Mouse (Mus musculus): ENCODE data around the gene Scamp5. TPM values are rescaled to one million over a fixed set of nuclear protein-coding genes. Genes with fewer than 3 reads are reported as not detected.
"Not testable (repeated sequence)": the region's sequence is repeated elsewhere in the genome, so short reads cannot be mapped to it uniquely, and the experiment has no call there.

Gene Scamp5
- polyA plus RNA-seq, 1 experiment from 2014 or later, result 98.9 TPM

DNA sequence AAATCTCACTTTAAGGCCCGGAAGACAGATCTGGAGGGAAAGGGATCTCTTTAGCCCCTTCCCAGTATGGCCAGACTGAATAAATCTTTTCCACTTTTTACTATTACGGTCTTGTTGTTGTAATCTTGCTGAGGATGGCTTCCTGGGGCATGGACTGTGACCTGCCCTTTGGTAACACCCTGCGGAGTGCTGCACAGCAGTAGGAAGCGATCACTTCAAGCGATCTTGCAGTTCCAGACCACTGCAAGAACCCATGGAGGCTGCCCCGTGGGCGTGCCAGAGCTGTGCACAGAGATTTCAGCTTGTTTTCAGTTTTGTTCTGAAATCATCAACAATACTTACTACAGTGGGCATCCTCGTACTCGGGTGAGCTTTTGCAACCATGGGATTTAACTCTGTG, 36.7 kb downstream of the Scamp5 start:
- Histone ChIP-seq H3K9me3 (ENCODE audit: control insufficient read depth, low read length) (no peaks in the 10 kb centered on the region), H3K27ac (replicated peaks; ENCODE audit: low read depth, low read length) (peak overlapping the region; percentile 45; the same call in 1 of the 2 replicates), H3K27me3 (ENCODE audit: control insufficient read depth, insufficient read depth, low read length) (no peaks in the 10 kb centered on the region), H3K36me3 (ENCODE audit: control insufficient read depth, insufficient read depth, low read length) (no peaks in the 10 kb centered on the region), H3K9ac (replicated peaks; ENCODE audit: low read length) (no peak overlapping the region), H3K4me2 (ENCODE audit: low read length) (no peak overlapping the region), H3K4me3 (replicated peaks; ENCODE audit: low read depth, low read length) (no peak overlapping the region), H3K4me1 (ENCODE audit: control insufficient read depth, insufficient read depth, low read length) (peaks cover 21% of the 10 kb centered on the region)
- 9% methylated on average over 9 of the region's 9 CpGs for WGBS
- ATAC-seq (ENCODE audit: low FRiP score, low TSS enrichment) (no peak), DNase-seq (peak; percentile 30)

GRCm38 (mm10) chr9:57428391-57428790, 39.5 kb downstream of the Scamp5 start:
- Histone ChIP-seq H3K4me2 (ENCODE audit: low read length) (no peak overlapping the region), H3K36me3 (ENCODE audit: control insufficient read depth, insufficient read depth, low read length) (no peaks in the 10 kb centered on the region), H3K4me1 (ENCODE audit: control insufficient read depth, insufficient read depth, low read length) (peaks cover 21% of the 10 kb centered on the region), H3K4me3 (replicated peaks; ENCODE audit: low read depth, low read length) (no peak overlapping the region), H3K9ac (replicated peaks; ENCODE audit: low read length) (no peak overlapping the region), H3K27me3 (ENCODE audit: control insufficient read depth, insufficient read depth, low read length) (no peaks in the 10 kb centered on the region), H3K9me3 (ENCODE audit: control insufficient read depth, low read length) (no peaks in the 10 kb centered on the region), H3K27ac (replicated peaks; ENCODE audit: low read depth, low read length) (no peak overlapping the region)
- no peak for ATAC-seq (ENCODE audit: low FRiP score, low TSS enrichment)
- WGBS, result 43% methylated on average over 4 of the region's 4 CpGs
- no peak for DNase-seq

DNA sequence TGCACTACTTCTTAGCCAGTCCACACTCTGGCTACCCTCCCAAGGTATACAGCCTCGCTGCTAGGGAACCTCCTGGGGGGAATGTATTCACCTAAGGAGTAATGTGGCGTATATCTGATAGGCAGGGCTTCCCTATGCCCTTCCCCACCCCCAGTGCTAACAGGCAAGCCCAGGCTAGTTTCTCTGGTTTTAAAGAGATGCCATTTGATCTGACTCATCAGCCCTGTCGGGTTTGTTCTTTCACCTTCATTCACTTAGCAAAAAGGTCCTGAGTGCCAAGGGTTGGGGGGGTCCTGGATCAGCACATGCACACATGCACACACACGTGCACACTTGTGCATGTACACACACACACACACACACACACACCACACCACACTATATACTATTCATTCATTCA, 39.9 kb downstream of the Scamp5 start:
- ATAC-seq (ENCODE audit: low FRiP score, low TSS enrichment) (no peak), DNase-seq (no peak)
- Histone ChIP-seq H3K9me3 (ENCODE audit: control insufficient read depth, low read length) (no peaks in the 10 kb centered on the region), H3K4me1 (ENCODE audit: control insufficient read depth, insufficient read depth, low read length) (peaks cover 18% of the 10 kb centered on the region), H3K36me3 (ENCODE audit: control insufficient read depth, insufficient read depth, low read length) (no peaks in the 10 kb centered on the region), H3K4me2 (ENCODE audit: low read length) (no peak overlapping the region), H3K4me3 (replicated peaks; ENCODE audit: low read depth, low read length) (no peak overlapping the region), H3K9ac (replicated peaks; ENCODE audit: low read length) (no peak overlapping the region), H3K27me3 (ENCODE audit: control insufficient read depth, insufficient read depth, low read length) (no peaks in the 10 kb centered on the region), H3K27ac (replicated peaks; ENCODE audit: low read depth, low read length) (no peak overlapping the region)
- WGBS, result 59% methylated on average over 4 of the region's 4 CpGs

GRCm38 (mm10) chr9:57427123-57427522, 40.7 kb downstream of the Scamp5 start:
- peaks cover 17% of the 10 kb centered on the region for H3K4me1 ChIP-seq (ENCODE audit: control insufficient read depth, insufficient read depth, low read length)
- H3K4me2 ChIP-seq (ENCODE audit: low read length); H3K9ac ChIP-seq (replicated peaks; ENCODE audit: low read length); H3K27ac ChIP-seq (replicated peaks; ENCODE audit: low read depth, low read length); H3K9me3 ChIP-seq (ENCODE audit: control insufficient read depth, low read length); H3K4me3 ChIP-seq (replicated peaks; ENCODE audit: low read depth, low read length); H3K36me3 ChIP-seq (ENCODE audit: control insufficient read depth, insufficient read depth, low read length); ATAC-seq (ENCODE audit: low FRiP score, low TSS enrichment); DNase-seq; H3K27me3 ChIP-seq (ENCODE audit: control insufficient read depth, insufficient read depth, low read length): not testable (repeated sequence)
- 86% methylated on average over 4 of the region's 4 CpGs for WGBS

DNA sequence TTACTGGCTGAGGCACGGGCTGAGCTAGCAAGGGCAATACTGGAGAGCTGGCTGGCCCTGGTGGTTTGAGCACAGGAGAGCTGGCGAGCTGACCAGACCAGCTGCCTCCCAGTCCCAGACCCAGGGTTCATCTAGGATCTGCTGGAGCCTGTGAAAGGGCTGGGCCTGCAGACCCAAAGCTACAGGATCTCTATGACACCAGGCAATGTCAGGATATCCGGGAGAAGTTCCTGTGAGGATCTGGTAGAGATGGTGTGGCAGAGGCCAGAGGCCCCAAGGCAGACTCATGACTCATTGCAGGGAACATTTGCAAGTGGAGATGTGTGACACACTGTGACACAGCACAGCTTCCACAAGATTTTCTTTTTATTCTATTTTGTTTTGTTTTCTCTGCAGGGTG, 42.7 kb downstream of the Scamp5 start:
- Histone ChIP-seq H3K9me3 (ENCODE audit: control insufficient read depth, low read length) (no peaks in the 10 kb centered on the region), H3K27ac (replicated peaks; ENCODE audit: low read depth, low read length) (no peak overlapping the region), H3K27me3 (ENCODE audit: control insufficient read depth, insufficient read depth, low read length) (no peaks in the 10 kb centered on the region), H3K9ac (replicated peaks; ENCODE audit: low read length) (no peak overlapping the region), H3K36me3 (ENCODE audit: control insufficient read depth, insufficient read depth, low read length) (no peaks in the 10 kb centered on the region), H3K4me2 (ENCODE audit: low read length) (no peak overlapping the region), H3K4me1 (ENCODE audit: control insufficient read depth, insufficient read depth, low read length) (peaks cover 6% of the 10 kb centered on the region), H3K4me3 (replicated peaks; ENCODE audit: low read depth, low read length) (no peak overlapping the region)
- 76% methylated on average over 3 of the region's 3 CpGs for WGBS
- DNase-seq (no peak), ATAC-seq (ENCODE audit: low FRiP score, low TSS enrichment) (no peak)

GRCm38 (mm10) chr9:57424066-57424465, 43.8 kb downstream of the Scamp5 start:
- H3K4me2 ChIP-seq (ENCODE audit: low read length), result no peak overlapping the region
- H3K9ac ChIP-seq (replicated peaks; ENCODE audit: low read length), result no peak overlapping the region
- no peaks in the 10 kb centered on the region for H3K9me3 ChIP-seq (ENCODE audit: control insufficient read depth, low read length)
- peaks cover 6% of the 10 kb centered on the region for H3K4me1 ChIP-seq (ENCODE audit: control insufficient read depth, insufficient read depth, low read length)
- DNase-seq (no peak), ATAC-seq (ENCODE audit: low FRiP score, low TSS enrichment) (no peak)
- WGBS, result 80% methylated on average over 6 of the region's 6 CpGs
- no peak overlapping the region for H3K27ac ChIP-seq (replicated peaks; ENCODE audit: low read depth, low read length)
- H3K36me3 ChIP-seq (ENCODE audit: control insufficient read depth, insufficient read depth, low read length), result 0 out of 2 replicates have a peak, but pooled peaks cover 2% of the 10 kb centered on the region
- no peaks in the 10 kb centered on the region for H3K27me3 ChIP-seq (ENCODE audit: control insufficient read depth, insufficient read depth, low read length)
- H3K4me3 ChIP-seq (replicated peaks; ENCODE audit: low read depth, low read length), result no peak overlapping the region

DNA sequence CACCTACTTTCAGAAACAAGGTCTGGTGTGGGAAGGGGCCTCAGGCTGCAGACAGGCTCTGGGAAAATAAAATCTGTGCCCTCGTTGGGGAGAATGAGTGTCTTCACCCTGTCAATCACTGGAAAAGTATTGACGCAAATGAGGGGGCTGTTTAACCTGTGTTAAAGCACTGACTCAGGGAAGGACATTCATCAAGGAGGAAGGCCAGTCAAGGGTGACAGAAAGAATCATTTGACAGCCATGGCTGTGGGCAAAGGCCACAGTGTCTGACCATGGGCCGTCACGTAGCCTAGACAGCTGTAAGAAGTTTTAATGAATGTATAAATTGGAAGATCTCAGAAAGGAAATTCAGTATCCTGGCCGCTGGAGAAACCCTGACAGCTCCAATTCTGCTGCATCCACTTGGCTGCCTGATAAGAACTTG, 46.2 kb downstream of the Scamp5 start:
- no peak overlapping the region for H3K27ac ChIP-seq (replicated peaks; ENCODE audit: low read depth, low read length)
- 0 out of 2 replicates have a peak, but pooled peaks cover 4% of the 10 kb centered on the region for H3K36me3 ChIP-seq (ENCODE audit: control insufficient read depth, insufficient read depth, low read length)
- no peak for DNase-seq
- ATAC-seq (ENCODE audit: low FRiP score, low TSS enrichment), result no peak
- no peak overlapping the region for H3K4me3 ChIP-seq (replicated peaks; ENCODE audit: low read depth, low read length)
- no peak overlapping the region for H3K4me2 ChIP-seq (ENCODE audit: low read length)
- 66% methylated on average over 5 of the region's 5 CpGs for WGBS
- no peaks in the 10 kb centered on the region for H3K27me3 ChIP-seq (ENCODE audit: control insufficient read depth, insufficient read depth, low read length)
- no peak overlapping the region for H3K9ac ChIP-seq (replicated peaks; ENCODE audit: low read length)
- no peaks in the 10 kb centered on the region for H3K4me1 ChIP-seq (ENCODE audit: control insufficient read depth, insufficient read depth, low read length)
- no peaks in the 10 kb centered on the region for H3K9me3 ChIP-seq (ENCODE audit: control insufficient read depth, low read length)

- H3K4me2 ChIP-seq (ENCODE audit: low read length), result no peak overlapping the region
- 0 out of 2 replicates have a peak, but pooled peaks cover 4% of the 10 kb centered on the region for H3K36me3 ChIP-seq (ENCODE audit: control insufficient read depth, insufficient read depth, low read length)
- H3K9ac ChIP-seq (replicated peaks; ENCODE audit: low read length), result no peak overlapping the region
- H3K4me3 ChIP-seq (replicated peaks; ENCODE audit: low read depth, low read length), result no peak overlapping the region
- no peak for DNase-seq
- 90% methylated on average over 9 of the region's 9 CpGs for WGBS
- 0 out of 2 replicates have a peak overlapping the region, but pooled peaks have one; percentile 26 for H3K27ac ChIP-seq (replicated peaks; ENCODE audit: low read depth, low read length)
- H3K9me3 ChIP-seq (ENCODE audit: control insufficient read depth, low read length), result no peaks in the 10 kb centered on the region
- no peaks in the 10 kb centered on the region for H3K4me1 ChIP-seq (ENCODE audit: control insufficient read depth, insufficient read depth, low read length)
- no peaks in the 10 kb centered on the region for H3K27me3 ChIP-seq (ENCODE audit: control insufficient read depth, insufficient read depth, low read length)
- ATAC-seq (ENCODE audit: low FRiP score, low TSS enrichment), result no peak
These were observed 46.7 kb downstream of the Scamp5 start for GRCm38 (mm10) chr9:57421121-57421571.

DNA sequence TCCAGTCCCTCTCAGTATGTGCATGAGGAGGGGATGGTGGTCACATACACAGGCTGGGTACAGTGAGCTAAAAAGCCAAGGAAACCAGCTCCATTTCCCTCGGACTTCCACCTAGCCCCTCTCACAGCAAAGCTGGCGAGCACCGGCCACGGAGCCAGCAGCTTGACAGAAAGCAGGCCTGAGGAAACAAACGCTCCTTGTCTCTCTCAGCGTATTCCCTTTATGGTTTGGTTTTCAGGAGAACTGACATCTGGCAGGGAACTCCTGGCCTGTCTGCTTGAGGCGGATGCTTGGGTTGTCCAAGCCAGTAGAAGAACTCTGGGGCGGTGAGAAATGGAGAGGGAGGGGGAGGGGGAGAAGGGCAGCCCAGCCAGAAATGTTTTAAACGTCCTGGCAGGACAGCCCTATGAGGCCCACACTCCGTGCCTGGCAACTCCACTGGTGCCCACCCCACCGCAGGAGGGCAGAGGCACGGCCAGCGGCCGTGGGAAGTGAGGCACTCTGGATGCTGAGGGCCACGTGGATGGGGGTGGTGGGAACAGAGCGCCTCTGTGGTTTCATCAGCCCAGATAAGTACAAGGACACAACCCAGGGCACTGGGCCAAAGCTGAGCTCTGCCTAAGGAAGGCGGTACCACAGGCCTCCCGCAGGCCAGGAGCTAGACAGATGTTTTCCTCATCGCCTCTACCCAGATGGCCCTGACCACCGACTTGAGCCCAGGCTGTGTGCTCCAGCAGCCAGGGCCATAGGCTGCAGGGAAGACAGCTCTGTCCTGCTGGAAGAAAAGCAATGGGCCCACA, 47.3 kb downstream of the Scamp5 start:
- no peak overlapping the region for H3K4me3 ChIP-seq (replicated peaks; ENCODE audit: low read depth, low read length)
- H3K36me3 ChIP-seq (ENCODE audit: control insufficient read depth, insufficient read depth, low read length), result 0 out of 2 replicates have a peak, but pooled peaks cover 4% of the 10 kb centered on the region
- no peaks in the 10 kb centered on the region for H3K4me1 ChIP-seq (ENCODE audit: control insufficient read depth, insufficient read depth, low read length)
- WGBS, result 73% methylated on average over 20 of the region's 20 CpGs
- peak overlapping the region; percentile 26; the same call in 1 of the 2 replicates for H3K27ac ChIP-seq (replicated peaks; ENCODE audit: low read depth, low read length)
- H3K9ac ChIP-seq (replicated peaks; ENCODE audit: low read length), result no peak overlapping the region
- H3K9me3 ChIP-seq (ENCODE audit: control insufficient read depth, low read length), result no peaks in the 10 kb centered on the region
- ATAC-seq (ENCODE audit: low FRiP score, low TSS enrichment), result no peak
- H3K27me3 ChIP-seq (ENCODE audit: control insufficient read depth, insufficient read depth, low read length), result no peaks in the 10 kb centered on the region
- peak; percentile 59 for DNase-seq
- no peak overlapping the region for H3K4me2 ChIP-seq (ENCODE audit: low read length)

Measured in midbrain, embryonic 14.5 days (tissue).